Mouse (Mus musculus) adrenal gland, adult 18-20 months (tissue): ENCODE measurements around the gene Myh6. TPM values are rescaled to one million over a fixed set of nuclear protein-coding genes. Genes with fewer than 3 reads are reported as not detected.

Experiments
- DNase-seq, 2 experiments: peaks; one replicate each; pipeline ENCODE4 v3.0.0; 2021 to 2022; ENCODE audit warnings: low spot score in 2 of 2
- total RNA-seq, 2 experiments: library from RNA; stranded (reverse); gene quantifications; 1 replicate in 1 of 2; 2 replicates in 1 of 2; pipeline ENCODE4 v1.2.3; 2021

The Myh6 gene
- total RNA-seq, 2 experiments from 2014 or later = 0.42 TPM; not detected in 1

GRCm38 (mm10) chr14:54937361-54938182 lies 29.2 kb downstream of the Myh6 start:
- DNase-seq = no peak

GRCm38 (mm10) chr14:54936831-54937160 lies 29.9 kb downstream of the Myh6 start:
- no peak for DNase-seq

- DNase-seq = no peak
These were observed 30.6 kb downstream of the Myh6 start, which contains the start of gene Cmtm5 for GRCm38 (mm10) chr14:54935904-54936830. TSS of gene Cmtm5 (plus strand) at chr14:54936261.

DNA sequence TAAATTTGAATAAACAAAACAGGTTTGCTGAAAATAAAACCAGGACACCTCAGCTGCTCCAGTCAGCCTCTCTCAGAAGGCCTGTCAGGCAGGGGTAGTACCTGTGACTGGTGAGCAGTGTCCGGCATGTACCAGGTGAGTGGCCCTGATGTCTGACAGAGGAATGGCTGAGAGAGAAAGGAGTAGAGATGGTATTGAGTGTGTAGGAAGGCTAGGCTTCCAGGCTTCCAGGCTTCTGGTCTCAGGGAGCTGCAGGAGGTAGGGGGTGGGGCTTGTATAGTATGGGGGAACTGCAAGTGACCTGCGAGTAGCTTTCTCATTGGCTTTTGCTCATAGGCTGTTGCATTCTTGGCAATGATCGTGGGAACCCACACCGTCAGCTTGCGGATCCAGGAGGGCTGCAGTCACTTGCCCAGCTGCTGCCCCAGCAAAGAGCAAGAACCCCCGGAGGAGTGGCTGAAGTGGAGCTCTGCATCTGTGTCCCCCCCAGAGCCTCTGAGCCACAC lies 34.0 kb downstream of the Myh6 start, which contains the start of gene Il25:
TSS of gene Il25 (plus strand) at position 51 of the 506 bp plus-strand sequence.
- no peak for DNase-seq

DNA sequence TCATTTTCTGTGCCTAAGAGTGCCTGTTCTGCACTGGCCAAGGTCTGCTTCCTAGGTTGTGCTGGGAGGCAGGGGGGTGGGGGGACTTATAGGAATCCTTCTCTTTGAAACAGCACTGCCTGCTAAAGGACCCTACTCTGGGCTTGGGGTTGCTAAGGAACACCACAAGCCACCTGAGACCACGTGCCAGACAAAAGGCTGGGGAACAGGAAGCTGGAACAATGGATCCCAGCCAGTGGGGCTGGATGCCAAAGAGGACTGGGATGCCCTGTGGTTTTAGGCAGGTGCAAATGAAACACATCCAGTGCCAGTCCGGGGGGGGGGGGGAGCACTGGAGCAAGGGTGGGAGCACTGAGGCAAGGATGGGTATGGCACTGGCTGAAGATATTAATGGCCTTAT lies 36.3 kb downstream of the Myh6 start:
- no peak for DNase-seq

GRCm38 (mm10) chr14:54929801-54930200 lies 36.9 kb downstream of the Myh6 start:
- DNase-seq = no peak

- no peak for DNase-seq
These were observed 39.4 kb downstream of the Myh6 start for GRCm38 (mm10) chr14:54927296-54927695.

DNA sequence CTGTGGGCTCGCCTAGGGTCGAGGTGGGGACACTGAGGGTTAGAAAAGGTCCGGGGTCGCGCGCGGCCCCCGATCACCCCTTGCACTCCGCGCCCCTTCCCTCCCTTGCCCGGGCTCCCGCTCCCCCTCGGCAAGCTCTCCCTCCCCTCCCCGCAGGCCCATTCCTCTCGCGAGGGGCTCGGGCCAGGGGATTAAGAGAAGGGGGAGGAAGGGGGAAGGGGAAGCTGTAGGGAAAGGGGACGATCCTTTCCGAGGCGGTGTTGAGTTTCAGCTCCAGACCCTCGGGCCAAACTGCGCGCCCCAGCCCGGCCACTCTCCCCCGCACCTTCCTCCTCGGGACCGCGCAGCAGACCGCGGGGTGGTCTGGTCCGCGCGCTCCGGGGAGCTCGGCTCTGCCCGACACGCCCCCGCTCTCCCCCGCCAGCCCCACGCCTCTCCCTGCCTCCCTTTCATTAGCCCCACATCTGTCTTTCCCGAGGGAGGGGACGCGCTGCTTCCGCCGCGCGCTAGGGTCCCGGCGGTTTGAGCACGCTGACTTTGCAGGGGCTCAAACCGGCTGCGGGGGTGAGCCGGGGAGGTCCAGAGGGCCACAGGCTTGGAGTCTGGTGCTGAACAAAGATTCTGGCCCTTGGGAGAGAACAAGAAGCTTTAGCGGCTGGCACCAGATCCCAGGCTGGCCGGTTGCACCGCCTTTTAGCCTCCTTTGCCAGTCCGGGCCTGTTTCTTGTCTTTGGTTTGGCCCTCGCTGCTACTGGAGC lies 40.1 kb downstream of the Myh6 start:
- DNase-seq = peak in 1 of 2 experiments; percentile 29

DNA sequence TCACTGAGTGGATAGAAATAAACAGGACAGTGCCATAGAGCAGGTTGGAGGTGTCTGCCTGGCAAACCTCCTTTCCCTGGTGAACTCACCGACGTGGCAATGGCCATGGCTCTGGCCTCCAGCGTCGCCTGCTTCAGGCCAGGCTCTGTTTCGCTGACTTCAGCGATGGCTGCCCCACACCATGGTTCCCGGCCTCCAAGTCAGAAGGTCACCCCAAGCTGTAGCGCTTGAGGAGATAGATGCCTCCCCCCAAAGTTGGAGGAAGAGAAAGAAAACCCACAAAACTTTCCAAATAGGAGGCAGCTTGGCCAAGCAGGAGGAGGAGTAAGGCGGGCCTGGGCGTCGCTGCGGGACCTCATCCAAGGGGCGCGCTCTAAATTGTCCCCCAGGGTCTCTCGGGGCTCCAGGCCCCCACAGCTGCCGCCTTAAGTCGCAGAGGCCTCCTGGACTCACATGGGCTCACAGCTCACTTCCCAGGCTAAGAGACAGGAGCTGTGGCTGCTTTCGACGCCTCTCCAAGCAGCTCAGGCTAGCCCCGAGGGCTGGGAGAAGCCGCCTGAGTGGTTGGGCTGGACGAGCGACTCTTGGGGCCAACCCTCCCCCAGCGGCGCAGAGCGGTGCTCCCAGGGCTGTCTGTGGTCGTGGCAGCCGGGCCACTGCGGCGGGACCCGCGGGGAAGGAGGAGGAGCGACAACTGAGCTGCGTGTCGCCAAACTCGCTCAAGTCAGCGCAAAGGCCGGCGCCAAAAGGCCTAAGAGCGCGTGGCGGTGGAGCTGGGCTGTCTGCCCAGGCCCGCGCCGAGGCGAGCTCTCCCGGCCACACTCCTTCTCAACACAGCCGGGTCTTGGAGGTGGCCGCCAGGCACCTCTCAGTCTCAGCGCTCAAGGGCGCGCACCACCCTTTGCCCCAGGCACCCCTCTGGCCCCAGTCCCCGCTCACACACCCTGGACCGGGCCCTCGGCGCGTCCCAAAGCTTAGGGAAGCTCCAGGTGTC lies 41.1 kb downstream of the Myh6 start, which contains the start of gene Efs:
TSS of gene Efs (minus strand) at position 778 of the 994 bp plus-strand sequence.
- DNase-seq = peak; percentile 18 to 39

DNA sequence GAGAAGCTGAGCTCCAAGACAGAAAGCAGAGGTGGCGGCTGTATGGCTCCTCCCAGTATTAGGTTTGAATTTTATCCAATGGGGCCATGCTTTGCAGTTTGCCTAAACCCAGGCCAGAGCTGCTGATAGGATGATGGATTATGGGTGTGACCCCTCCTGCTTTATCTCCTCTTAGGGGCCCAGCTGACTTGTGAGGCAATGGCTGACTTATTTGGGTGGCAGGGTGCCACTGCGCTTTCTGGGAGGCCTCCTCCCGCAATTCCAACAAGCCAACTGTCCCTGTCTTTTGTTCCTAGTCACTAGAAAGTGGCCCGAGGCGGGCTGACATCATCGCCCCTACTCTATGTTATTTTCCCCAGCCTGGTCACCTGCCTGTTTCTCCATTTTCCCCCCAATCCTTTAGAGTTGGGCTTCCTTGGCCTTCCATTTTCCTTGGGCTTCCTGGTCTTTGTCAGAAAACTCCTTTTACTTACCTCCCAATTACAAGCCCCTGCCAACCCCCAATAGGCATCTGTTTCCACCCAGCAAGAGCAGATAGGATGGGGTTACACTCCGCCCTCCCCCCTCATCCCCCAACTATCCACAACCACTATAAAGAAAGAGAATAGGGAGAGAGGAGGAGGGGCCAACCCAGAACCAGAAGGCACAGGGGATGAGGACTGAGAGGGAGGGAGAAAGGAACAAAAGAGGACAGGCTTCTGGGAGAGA lies 41.9 kb downstream of the Myh6 start:
- DNase-seq = no peak

DNA sequence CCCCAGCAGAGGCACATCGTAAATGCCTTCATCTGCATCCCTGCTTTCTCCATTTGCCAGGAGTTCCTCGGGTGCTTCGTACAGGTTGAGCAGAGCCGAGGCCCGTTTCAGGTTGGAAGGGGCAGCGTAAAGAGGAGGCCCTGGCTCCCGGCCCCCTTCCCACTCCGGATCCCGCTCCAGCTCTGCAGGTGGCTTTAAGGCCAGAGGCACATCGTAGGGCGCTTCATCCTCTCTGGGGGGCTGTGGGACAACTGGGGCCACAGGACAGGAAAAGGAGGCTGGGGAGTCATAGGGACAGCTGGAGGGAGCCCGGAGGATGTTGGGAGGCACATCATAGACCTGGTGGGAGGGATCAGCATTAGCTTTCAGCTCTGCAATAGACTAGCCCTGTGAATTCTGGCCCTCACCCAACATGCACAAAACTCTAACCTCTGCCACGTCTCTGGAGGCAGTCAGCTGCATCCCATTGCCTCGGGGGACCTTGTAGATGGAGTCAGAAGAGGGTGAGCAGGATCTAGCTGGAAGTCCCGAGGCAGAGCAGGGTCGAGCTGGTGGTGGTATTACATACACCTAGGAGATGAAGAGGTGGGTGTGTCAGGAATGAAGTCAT lies 46.5 kb downstream of the Myh6 start:
- DNase-seq = no peak

DNA sequence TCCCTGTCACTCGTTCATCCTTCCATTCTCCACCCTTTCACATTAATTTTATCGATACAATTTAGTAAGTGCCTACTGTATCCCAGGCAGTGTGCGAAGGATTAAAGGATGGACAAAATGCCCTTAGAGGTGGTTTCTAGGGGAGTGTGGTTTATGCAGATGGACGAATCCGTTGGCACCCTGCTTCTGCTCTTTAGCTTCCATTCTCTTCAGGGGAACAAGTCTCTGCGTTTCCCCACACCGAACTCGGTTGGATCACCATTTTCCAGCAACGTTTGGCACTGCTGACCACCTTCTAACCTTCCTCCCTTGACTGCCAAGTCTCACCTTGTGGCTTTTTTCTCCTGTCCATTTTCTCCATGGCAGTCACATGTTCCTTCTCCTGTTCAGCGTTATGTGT lies 53.4 kb downstream of the Myh6 start:
- DNase-seq = no peak

GRCm38 (mm10) chr14:54912886-54913285 lies 53.8 kb downstream of the Myh6 start, which contains the start of gene Slc22a17:
TSS of gene Slc22a17 (minus strand) at chr14:54913132.
- peak; percentile 65 to 68 for DNase-seq

DNA sequence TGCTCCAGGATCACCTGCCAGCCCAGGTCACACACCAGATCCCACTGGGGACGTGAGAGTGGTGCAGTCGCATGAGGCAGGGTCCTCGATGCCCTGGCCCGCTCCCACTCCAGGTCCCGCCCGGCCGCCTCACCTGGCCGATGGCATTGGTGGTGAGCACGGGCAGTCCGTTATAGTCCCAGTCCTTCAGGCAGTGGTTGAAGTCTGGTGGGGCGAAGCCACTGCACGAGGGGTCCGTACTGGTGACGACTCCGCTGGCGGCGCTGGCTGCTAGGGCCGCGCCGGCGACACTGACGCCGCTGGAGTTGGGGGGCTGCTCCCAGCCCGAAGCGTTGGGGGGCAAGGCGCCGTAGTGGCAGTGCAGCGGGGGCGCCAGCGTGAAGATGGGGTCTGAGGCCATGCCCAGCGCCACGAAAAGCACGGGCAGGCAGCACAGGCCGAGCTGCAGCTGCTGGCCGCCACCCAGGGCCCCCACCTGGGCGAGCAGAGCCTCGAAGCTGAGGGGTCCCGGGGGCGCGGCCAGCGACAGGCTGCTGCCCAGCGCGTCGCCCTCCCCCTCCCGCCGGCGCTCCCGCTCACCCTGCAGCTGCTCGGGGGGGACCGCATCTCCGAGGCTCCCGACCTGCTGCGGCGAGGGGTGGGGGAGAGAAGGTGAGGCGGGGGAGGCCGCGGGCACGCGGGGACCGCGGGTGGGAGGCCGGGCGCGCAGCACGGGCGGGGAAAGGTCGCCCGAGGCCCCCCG lies 54.4 kb downstream of the Myh6 start:
- DNase-seq = no peak

- DNase-seq = no peak
These were observed 58.0 kb downstream of the Myh6 start for GRCm38 (mm10) chr14:54908682-54909081.

DNA sequence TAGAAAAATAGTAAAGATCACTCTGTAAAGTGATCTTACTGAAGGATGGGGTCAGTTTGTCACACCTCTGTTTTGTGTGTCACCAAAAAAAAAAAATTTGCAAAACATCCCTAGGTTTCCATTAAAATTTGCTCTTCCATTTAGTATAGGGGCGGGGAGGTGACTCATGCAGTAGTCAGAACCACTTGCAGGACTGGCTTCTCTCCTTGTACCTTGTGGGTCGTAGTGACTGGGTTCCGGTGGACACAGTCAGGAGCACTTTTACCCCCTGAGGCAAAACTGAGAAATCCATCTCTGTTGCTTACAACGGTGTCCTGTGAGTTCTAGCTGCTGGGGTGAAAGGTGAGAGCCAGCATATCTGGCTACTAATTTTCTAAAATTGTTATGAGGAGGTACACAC lies 63.1 kb downstream of the Myh6 start:
- DNase-seq = no peak

DNA sequence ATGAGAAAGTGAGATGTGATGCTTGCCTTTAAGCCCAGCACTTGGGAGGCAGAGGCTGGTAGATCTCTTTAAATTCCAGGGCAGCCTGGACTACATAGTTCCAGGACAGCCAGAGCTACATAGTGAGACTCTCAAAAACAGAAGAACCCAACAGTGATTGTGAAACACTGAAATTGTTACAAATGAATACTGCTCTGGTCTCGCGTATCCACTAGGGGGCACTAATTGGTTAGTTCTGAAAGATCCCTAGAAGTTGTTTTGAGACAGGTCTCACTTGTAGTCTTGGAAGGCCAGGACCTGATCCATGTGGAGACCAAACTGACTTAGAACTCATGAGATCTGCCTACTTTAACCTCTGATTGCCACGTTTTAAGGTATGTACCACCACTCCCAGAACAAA lies 66.3 kb downstream of the Myh6 start:
- no peak for DNase-seq

DNA sequence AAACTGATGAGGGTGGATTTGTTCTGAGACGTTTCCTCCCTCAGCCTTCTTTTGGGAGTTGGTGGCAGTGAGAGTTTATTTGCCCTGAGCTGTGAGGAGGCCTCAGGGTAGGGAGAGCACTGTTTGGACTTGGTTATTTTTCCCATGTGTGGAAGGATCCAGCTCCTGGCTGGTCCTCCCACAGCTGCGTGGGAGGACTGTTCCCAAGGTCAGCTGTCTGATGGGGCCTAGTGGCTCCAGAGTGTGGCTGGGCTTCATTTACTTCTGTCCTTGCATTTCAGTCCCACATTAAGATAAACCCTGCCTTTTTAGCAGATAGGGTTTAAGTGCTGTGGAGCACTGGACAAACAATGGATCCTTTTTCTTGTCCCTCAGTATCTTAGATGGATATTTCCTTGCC lies 69.3 kb downstream of the Myh6 start:
- no peak for DNase-seq
